Mouse (Mus musculus) hematopoietic stem cell, adult 5-6 weeks (primary cell): ENCODE measurements around the gene Lrig2. TPM values are rescaled to one million over a fixed set of nuclear protein-coding genes. Genes with fewer than 3 reads are reported as not detected.

ENCODE experiments used
- ATAC-seq, 2 experiments: fragments of 125-278 bp in 1 of 2; replicated peaks in 1 of 2; 2 replicates each; pipeline ENCODE4 v1.8.0; 2016 to 2017; ENCODE audit warnings: inconsistent platforms in 2 of 2, mild to moderate bottlenecking in 2 of 2, moderate number of reproducible peaks in 2 of 2, low read depth in 1 of 2, moderate TSS enrichment in 1 of 2; ENCODE audit not compliant: low FRiP score in 2 of 2, poor library complexity in 2 of 2, severe bottlenecking in 2 of 2, insufficient read depth in 1 of 2, low TSS enrichment in 1 of 2
- total RNA-seq: library from RNA; stranded (forward); fragments of 172-1452, 232-1000 nt; gene quantifications from 2 replicates; pipeline ENCODE4 v1.2.3, GENCODE M21; 2017

The Lrig2 gene
- total RNA-seq, 1 experiment from 2014 or later, result 22.6 TPM

GRCm38 (mm10) chr3:104518411-104518810, 6.7 kb upstream of the Lrig2 start:
- peak; percentile 88 to 89 for ATAC-seq

GRCm38 (mm10) chr3:104517161-104517560, 5.4 kb upstream of the Lrig2 start:
- no peak for ATAC-seq

DNA sequence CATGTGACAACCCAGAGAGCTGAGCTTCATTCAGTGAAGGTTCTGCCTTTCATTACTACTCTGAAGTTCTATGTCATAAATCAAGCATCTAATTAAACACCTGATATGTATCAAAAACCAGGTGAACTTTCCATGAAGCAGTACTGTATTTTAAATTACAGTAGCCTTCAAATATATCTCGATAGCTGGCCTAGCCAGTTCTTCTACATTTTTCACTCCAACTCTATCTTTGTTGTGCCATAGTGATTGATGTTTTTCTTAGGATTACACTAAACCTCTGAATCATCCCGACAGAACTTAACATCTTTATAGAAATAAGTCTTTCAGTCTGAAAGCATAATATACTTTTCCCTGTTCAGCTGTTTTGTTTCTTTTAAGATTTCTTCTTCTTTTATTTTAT, 2.8 kb upstream of the Lrig2 start:
- ATAC-seq, result no peak

GRCm38 (mm10) chr3:104512424-104512748, 668 bp upstream of the Lrig2 start:
- no peak for ATAC-seq

GRCm38 (mm10) chr3:104510771-104511429, 818 bp downstream of the Lrig2 start:
- no peak for ATAC-seq

- peak; percentile 69 to 78 for ATAC-seq
Observed at GRCm38 (mm10) chr3:104501648-104502047, 10.1 kb downstream of the Lrig2 start.

- no peak for ATAC-seq
Observed at GRCm38 (mm10) chr3:104500881-104501280, 10.8 kb downstream of the Lrig2 start.

- no peak for ATAC-seq
Observed at GRCm38 (mm10) chr3:104496176-104496575, 15.5 kb downstream of the Lrig2 start.

GRCm38 (mm10) chr3:104480946-104481719, 30.6 kb downstream of the Lrig2 start:
- ATAC-seq, result no peak

DNA sequence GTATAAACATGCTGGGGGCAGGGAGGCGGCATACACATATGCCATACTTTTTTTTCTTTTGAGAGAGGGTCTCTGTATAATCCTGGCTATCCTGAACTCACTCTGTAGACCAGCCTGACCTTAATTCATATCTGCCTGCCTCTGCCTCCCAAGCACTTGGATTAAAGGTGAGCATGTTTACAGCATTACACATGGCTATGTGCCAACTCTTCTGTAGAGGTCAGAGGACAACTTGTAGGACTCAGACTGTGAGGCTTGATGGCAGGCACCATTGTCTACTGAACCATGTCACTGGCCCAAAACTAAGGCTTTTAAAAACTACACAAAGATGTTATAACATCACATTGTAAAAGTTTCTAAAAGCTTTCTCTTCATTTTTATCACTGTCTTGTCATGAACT, 33.7 kb downstream of the Lrig2 start:
- ATAC-seq, result no peak

- no peak for ATAC-seq
Observed at GRCm38 (mm10) chr3:104469421-104469820, 42.3 kb downstream of the Lrig2 start.

DNA sequence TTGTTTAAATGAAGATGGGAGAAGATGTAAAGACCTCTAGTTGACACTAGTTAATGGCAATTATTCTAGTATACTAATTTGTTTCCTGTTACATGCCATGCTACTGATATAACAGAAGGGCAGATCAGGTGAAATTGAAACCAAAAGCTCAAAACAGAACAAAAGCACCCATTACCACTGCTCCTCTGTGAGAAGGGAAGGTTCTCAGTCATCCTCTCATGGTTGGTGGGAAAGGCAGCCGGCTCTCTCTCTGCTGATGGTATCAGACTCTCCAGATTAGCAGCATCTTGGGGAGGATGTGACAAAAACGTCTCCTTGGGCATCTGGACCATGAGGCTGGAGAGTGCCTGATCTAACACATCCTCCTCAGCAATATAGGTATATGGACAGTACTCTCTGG, 50.5 kb downstream of the Lrig2 start:
- no peak for ATAC-seq

- no peak for ATAC-seq
Observed at GRCm38 (mm10) chr3:104458588-104458987, 53.1 kb downstream of the Lrig2 start.

GRCm38 (mm10) chr3:104455506-104456275, 56.0 kb downstream of the Lrig2 start:
- no peak for ATAC-seq

GRCm38 (mm10) chr3:104447240-104447639, 64.5 kb downstream of the Lrig2 start:
- no peak for ATAC-seq

DNA sequence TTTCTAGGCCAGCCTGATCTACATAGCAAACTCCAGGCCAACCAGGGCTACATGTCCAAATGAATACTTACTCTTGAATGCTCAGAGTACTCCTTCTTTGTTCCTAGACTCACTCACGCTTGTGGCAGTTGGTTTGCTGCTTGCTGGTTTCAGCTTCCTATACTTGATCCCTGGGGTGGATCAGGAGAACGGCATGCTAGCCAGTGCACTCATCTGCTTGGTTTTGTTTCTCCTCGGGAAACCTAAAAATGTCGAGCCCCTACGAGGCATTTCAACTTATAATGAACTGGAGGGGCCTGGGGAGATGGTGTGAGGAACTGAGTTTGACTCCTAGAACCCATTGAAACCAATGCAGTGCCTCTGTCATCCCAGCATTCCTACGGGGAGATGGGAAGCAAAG, 65.0 kb downstream of the Lrig2 start:
- ATAC-seq, result no peak

GRCm38 (mm10) chr3:104445576-104445975, 66.1 kb downstream of the Lrig2 start:
- ATAC-seq, result no peak

DNA sequence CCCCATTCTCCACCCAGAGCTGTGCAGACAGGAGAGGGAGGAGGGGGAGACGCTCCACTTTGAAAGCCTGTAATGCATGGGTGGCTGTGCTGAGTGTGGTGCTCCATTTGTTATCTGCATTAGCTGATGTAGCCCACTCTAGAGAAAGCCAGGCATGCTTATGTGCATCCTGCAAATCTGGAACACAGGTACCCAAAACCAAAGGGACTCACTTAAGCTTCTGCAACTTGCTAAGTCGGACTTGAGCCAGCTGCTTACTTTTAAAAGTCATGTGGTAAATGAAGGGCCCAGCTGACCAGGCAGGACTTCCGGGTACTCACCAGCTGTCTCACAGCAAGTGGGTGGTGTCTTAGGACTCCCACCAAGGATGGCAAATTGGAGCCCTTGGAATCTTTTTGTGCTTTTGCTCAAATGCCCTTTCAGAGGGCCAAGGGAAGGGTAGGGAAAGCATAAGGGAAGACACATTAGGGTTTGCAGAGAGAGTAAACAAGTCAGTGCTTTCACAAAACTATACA, 66.7 kb downstream of the Lrig2 start:
- ATAC-seq, result no peak
